Mouse (Mus musculus): Measurements from ENCODE around the gene Slc39a1. TPM values are rescaled to one million over a fixed set of nuclear protein-coding genes. Genes with fewer than 3 reads are reported as not detected.
"Not testable (repeated sequence)": the region's sequence is repeated elsewhere in the genome, so short reads cannot be mapped to it uniquely, and the experiment has no call there.

Slc39a1 gene
- total and polyA plus RNA-seq, 2 experiments from 2014 or later = 51.6 to 72.0 TPM

GRCm38 (mm10) chr3:90241251-90241650 is 6.7 kb upstream of the Slc39a1 start:
- WGBS = 92% methylated on average over 2 of the region's 2 CpGs
- ATAC-seq (no peak), DNase-seq (no peak)
- no peak overlapping the region for H3K4me3 ChIP-seq (ENCODE audit: low read depth, low read length)
- H3K9ac ChIP-seq = no peak overlapping the region
- no peak for TF ChIP-seq CTCF (IDR thresholded peaks at IDR 0.05; ENCODE audit: low read depth)
- H3K27me3 ChIP-seq (ENCODE audit: insufficient read depth, low read length) = no peaks in the 10 kb centered on the region
- H3K27ac ChIP-seq (ENCODE audit: low read depth, low read length) = no peak overlapping the region
- no peaks in the 10 kb centered on the region for H3K9me3 ChIP-seq (ENCODE audit: low read length)
- 0 out of 2 replicates have a peak, but pooled peaks cover 3% of the 10 kb centered on the region for H3K4me1 ChIP-seq (ENCODE audit: insufficient read depth)
- H3K36me3 ChIP-seq (ENCODE audit: insufficient read depth) = no peaks in the 10 kb centered on the region
- no peak overlapping the region for H3K4me2 ChIP-seq (ENCODE audit: low read depth)

GRCm38 (mm10) chr3:90241669-90242358 is 6.2 kb upstream of the Slc39a1 start:
- 89% methylated on average over 10 of the region's 10 CpGs for WGBS
- no peak overlapping the region for H3K4me3 ChIP-seq (ENCODE audit: low read depth, low read length)
- H3K27ac ChIP-seq (ENCODE audit: low read depth, low read length) = no peak overlapping the region
- no peaks in the 10 kb centered on the region for H3K36me3 ChIP-seq (ENCODE audit: insufficient read depth)
- H3K4me2 ChIP-seq (ENCODE audit: low read depth) = no peak overlapping the region
- no peak for TF ChIP-seq CTCF (IDR thresholded peaks at IDR 0.05; ENCODE audit: low read depth)
- DNase-seq = no peak
- no peak overlapping the region for H3K9ac ChIP-seq
- H3K9me3 ChIP-seq (ENCODE audit: low read length) = no peaks in the 10 kb centered on the region
- no peaks in the 10 kb centered on the region for H3K27me3 ChIP-seq (ENCODE audit: insufficient read depth, low read length)
- ATAC-seq = no peak
- 0 out of 2 replicates have a peak, but pooled peaks cover 3% of the 10 kb centered on the region for H3K4me1 ChIP-seq (ENCODE audit: insufficient read depth)

- peak within 1 kb of the TSS; percentile 28 for H3K4me3 ChIP-seq (ENCODE audit: low read depth, low read length)
- H3K9ac ChIP-seq = no peak within 1 kb of the TSS
- H3K27me3 ChIP-seq (ENCODE audit: insufficient read depth, low read length) = no peaks in the 10 kb centered on the region
- peak; percentile 41; the same call in 1 of the 2 replicates for ATAC-seq
- no peak for TF ChIP-seq CTCF (IDR thresholded peaks at IDR 0.05; ENCODE audit: low read depth)
- no peaks in the 10 kb centered on the region for H3K9me3 ChIP-seq (ENCODE audit: low read length)
- DNase-seq = peak; percentile 72
- no peak within 1 kb of the TSS for H3K27ac ChIP-seq (ENCODE audit: low read depth, low read length)
- peaks cover 3% of the 10 kb centered on the region; the same call in 1 of the 2 replicates for H3K4me1 ChIP-seq (ENCODE audit: insufficient read depth)
- no peaks in the 10 kb centered on the region for H3K36me3 ChIP-seq (ENCODE audit: insufficient read depth)
- WGBS = 2% methylated on average over 19 of the region's 19 CpGs
- H3K4me2 ChIP-seq (ENCODE audit: low read depth) = peak within 1 kb of the TSS; percentile 42
Measured at GRCm38 (mm10) chr3:90242984-90243775, 4.8 kb upstream of the Slc39a1 start, which contains the start of gene Creb3l4. Gene Creb3l4 (minus strand): TSS chr3:90243512.

GRCm38 (mm10) chr3:90245406-90245805 is 2.6 kb upstream of the Slc39a1 start:
- H3K4me1 ChIP-seq (ENCODE audit: insufficient read depth) = peaks cover 9% of the 10 kb centered on the region; the same call in 1 of the 2 replicates
- no peaks in the 10 kb centered on the region for H3K9me3 ChIP-seq (ENCODE audit: low read length)
- no peak for TF ChIP-seq CTCF (IDR thresholded peaks at IDR 0.05; ENCODE audit: low read depth)
- no peak overlapping the region for H3K9ac ChIP-seq
- no peak overlapping the region for H3K27ac ChIP-seq (ENCODE audit: low read depth, low read length)
- no peak for ATAC-seq
- no peaks in the 10 kb centered on the region for H3K36me3 ChIP-seq (ENCODE audit: insufficient read depth)
- H3K4me2 ChIP-seq (ENCODE audit: low read depth) = no peak overlapping the region
- H3K27me3 ChIP-seq (ENCODE audit: insufficient read depth, low read length) = no peaks in the 10 kb centered on the region
- no peak for DNase-seq
- H3K4me3 ChIP-seq (ENCODE audit: low read depth, low read length) = no peak overlapping the region
- WGBS = 52% methylated on average over 2 of the region's 2 CpGs

- Histone ChIP-seq H3K4me2 (ENCODE audit: low read depth) (peak overlapping the region; percentile 57), H3K27me3 (ENCODE audit: insufficient read depth, low read length) (no peaks in the 10 kb centered on the region), H3K36me3 (ENCODE audit: insufficient read depth) (0 out of 2 replicates have a peak, but pooled peaks cover 3% of the 10 kb centered on the region), H3K9ac (peak overlapping the region; percentile 72), H3K4me1 (ENCODE audit: insufficient read depth) (peaks cover 9% of the 10 kb centered on the region; the same call in 1 of the 2 replicates), H3K27ac (ENCODE audit: low read depth, low read length) (peak overlapping the region; percentile 64), H3K9me3 (ENCODE audit: low read length) (no peaks in the 10 kb centered on the region), H3K4me3 (ENCODE audit: low read depth, low read length) (peak overlapping the region; percentile 66)
- WGBS = 0% methylated on average over 3 of the region's 3 CpGs
- DNase-seq (no peak), ATAC-seq (no peak)
- 0 out of 2 replicates have a peak, but pooled peaks have one; percentile 5 for TF ChIP-seq CTCF (IDR thresholded peaks at IDR 0.05; ENCODE audit: low read depth)
Measured at GRCm38 (mm10) chr3:90247630-90247959, 377 bp upstream of the Slc39a1 start.

- H3K4me3 ChIP-seq (ENCODE audit: low read depth, low read length) = peak overlapping the region; percentile 66
- 3% methylated on average over 10 of the region's 10 CpGs for WGBS
- DNase-seq (no peak), ATAC-seq (no peak)
- no peaks in the 10 kb centered on the region for H3K9me3 ChIP-seq (ENCODE audit: low read length)
- H3K27ac ChIP-seq (ENCODE audit: low read depth, low read length) = 0 out of 2 replicates have a peak overlapping the region, but pooled peaks have one; percentile 74
- H3K27me3 ChIP-seq (ENCODE audit: insufficient read depth, low read length) = no peaks in the 10 kb centered on the region
- H3K4me1 ChIP-seq (ENCODE audit: insufficient read depth) = peaks cover 6% of the 10 kb centered on the region; the same call in 1 of the 2 replicates
- H3K9ac ChIP-seq = peak overlapping the region; percentile 72
- H3K36me3 ChIP-seq (ENCODE audit: insufficient read depth) = 0 out of 2 replicates have a peak, but pooled peaks cover 3% of the 10 kb centered on the region
- TF ChIP-seq CTCF (IDR thresholded peaks at IDR 0.05; ENCODE audit: low read depth) = no peak
- peak overlapping the region; percentile 57 for H3K4me2 ChIP-seq (ENCODE audit: low read depth)
Measured at GRCm38 (mm10) chr3:90248746-90249100, 751 bp downstream of the Slc39a1 start.

- TF ChIP-seq CTCF (IDR thresholded peaks at IDR 0.05; ENCODE audit: low read depth) = no peak
- Histone ChIP-seq H3K4me2 (ENCODE audit: low read depth) (no peak overlapping the region), H3K9me3 (ENCODE audit: low read length) (no peaks in the 10 kb centered on the region), H3K4me3 (ENCODE audit: low read depth, low read length) (no peak overlapping the region), H3K36me3 (ENCODE audit: insufficient read depth) (0 out of 2 replicates have a peak, but pooled peaks cover 3% of the 10 kb centered on the region), H3K4me1 (ENCODE audit: insufficient read depth) (peaks cover 14% of the 10 kb centered on the region), H3K27me3 (ENCODE audit: insufficient read depth, low read length) (no peaks in the 10 kb centered on the region), H3K27ac (ENCODE audit: low read depth, low read length) (no peak overlapping the region), H3K9ac (no peak overlapping the region)
- no peak for DNase-seq
- 91% methylated on average over 6 of the region's 6 CpGs for WGBS
- ATAC-seq = no peak
Measured at GRCm38 (mm10) chr3:90250791-90251190, 2.8 kb downstream of the Slc39a1 start.

GRCm38 (mm10) chr3:90251731-90252226 is 3.8 kb downstream of the Slc39a1 start:
- 99% methylated on average over 10 of the region's 12 CpGs for WGBS
- ATAC-seq = not testable (repeated sequence)

GRCm38 (mm10) chr3:90252659-90253058 is 4.7 kb downstream of the Slc39a1 start:
- 89% methylated on average over 2 of the region's 2 CpGs for WGBS

More at GRCm38 (mm10) chr3:90251731-90252226, 3.8 kb downstream of the Slc39a1 start:
- H3K27me3 ChIP-seq (ENCODE audit: insufficient read depth, low read length); H3K4me2 ChIP-seq (ENCODE audit: low read depth); DNase-seq; H3K9ac ChIP-seq; H3K27ac ChIP-seq (ENCODE audit: low read depth, low read length); H3K36me3 ChIP-seq (ENCODE audit: insufficient read depth); H3K4me3 ChIP-seq (ENCODE audit: low read depth, low read length); H3K9me3 ChIP-seq (ENCODE audit: low read length): not testable (repeated sequence)
- H3K4me1 ChIP-seq (ENCODE audit: insufficient read depth) = peaks cover 14% of the 10 kb centered on the region

More at GRCm38 (mm10) chr3:90252659-90253058, 4.7 kb downstream of the Slc39a1 start:
- not testable (repeated sequence) for ATAC-seq; H3K27ac ChIP-seq (ENCODE audit: low read depth, low read length); H3K27me3 ChIP-seq (ENCODE audit: insufficient read depth, low read length); H3K9me3 ChIP-seq (ENCODE audit: low read length); H3K9ac ChIP-seq; DNase-seq; H3K4me3 ChIP-seq (ENCODE audit: low read depth, low read length); H3K4me2 ChIP-seq (ENCODE audit: low read depth)
- peaks cover 14% of the 10 kb centered on the region for H3K4me1 ChIP-seq (ENCODE audit: insufficient read depth)
- peaks cover 10% of the 10 kb centered on the region for H3K36me3 ChIP-seq (ENCODE audit: insufficient read depth)

Measured in forebrain, postnatal 0 days (tissue).